In genomic region chr13:99157709-99158108, GRCm38 (mm10) we compare ENCODE assay signal across 15 mouse cellular contexts. TPM values are rescaled to one million over a fixed set of nuclear protein-coding genes. Genes with fewer than 3 reads are reported as not detected.
"Had no signal": no experiment of that assay in that cellular context is flagged by ENCODE, and none has a peak within 500 bp of the region (broad histone marks: within the 10 kb centered on the region; RNA-seq: fewer than 3 reads in every experiment).

No protein-coding gene starts in this region.

- DNase-seq: kidney, adult 11 months; kidney, adult 8-10 months; kidney, postnatal 10 days; kidney, postnatal 36 days; layer of hippocampus, postnatal 36 days; liver; lung, adult 18-20 months; lung, postnatal 10 days; lung, postnatal 36 days; right cerebral cortex, postnatal 25 days; spleen, adult 18-20 months; thymus, adult 2 months; thymus, postnatal 14 days; thymus, postnatal 4 days had no signal

RNA-seq across cellular contexts. Expression of gene Zfp366, which starts 26.9 kb away (rescaled TPM):
- total RNA-seq: monocyte, adult 5-6 weeks had no signal
